Mouse (Mus musculus): ENCODE measurements at regions not wholly inside any gene's neighbourhood (a gene's known extent, or its start where the extent isn't known, plus 50 kb on each side); places are given as distances from the start of the nearest gene placed in this dataset.

GRCm38 (mm10) chr12:9174327-9174726, 144.5 kb downstream of the Ttc32 start:
- no peak for DNase-seq (ENCODE audit: low spot score)

- no peak for DNase-seq (ENCODE audit: low spot score)
Measured at GRCm38 (mm10) chr12:9176198-9176597, 146.4 kb downstream of the Ttc32 start.

GRCm38 (mm10) chr12:9178626-9179025, 148.8 kb downstream of the Ttc32 start:
- no peak for DNase-seq (ENCODE audit: low spot score)

- DNase-seq (ENCODE audit: low spot score), result no peak
Measured at GRCm38 (mm10) chr12:9180677-9181076, 150.9 kb downstream of the Ttc32 start.

GRCm38 (mm10) chr12:9191721-9192120, 161.9 kb downstream of the Ttc32 start:
- no peak for DNase-seq (ENCODE audit: low spot score)

- DNase-seq (ENCODE audit: low spot score), result no peak
Measured at GRCm38 (mm10) chr12:9199321-9199720, 169.5 kb downstream of the Ttc32 start.

- no peak for DNase-seq (ENCODE audit: low spot score)
Measured at GRCm38 (mm10) chr12:9212211-9212610, 182.4 kb downstream of the Ttc32 start.

GRCm38 (mm10) chr12:9224971-9225370, 195.2 kb downstream of the Ttc32 start:
- no peak for DNase-seq (ENCODE audit: low spot score)

GRCm38 (mm10) chr12:9227901-9228300, 198.1 kb downstream of the Ttc32 start:
- DNase-seq (ENCODE audit: low spot score), result no peak

GRCm38 (mm10) chr12:9228486-9228885, 198.7 kb downstream of the Ttc32 start:
- no peak for DNase-seq (ENCODE audit: low spot score)

- DNase-seq (ENCODE audit: low spot score), result no peak
Measured at GRCm38 (mm10) chr12:9229981-9230380, 200.2 kb downstream of the Ttc32 start.

- DNase-seq (ENCODE audit: low spot score), result no peak
Measured at GRCm38 (mm10) chr12:9230576-9230975, 200.8 kb downstream of the Ttc32 start.

- DNase-seq (ENCODE audit: low spot score), result no peak
Measured at GRCm38 (mm10) chr12:9232431-9232830, 202.6 kb downstream of the Ttc32 start.

- DNase-seq (ENCODE audit: low spot score), result no peak
Measured at GRCm38 (mm10) chr12:9235866-9236265, 206.1 kb downstream of the Ttc32 start.

- no peak for DNase-seq (ENCODE audit: low spot score)
Measured at GRCm38 (mm10) chr12:9237538-9237937, 207.7 kb downstream of the Ttc32 start.

GRCm38 (mm10) chr12:9237955-9238354, 208.2 kb downstream of the Ttc32 start:
- DNase-seq (ENCODE audit: low spot score), result no peak

- DNase-seq (ENCODE audit: low spot score), result no peak
Measured at GRCm38 (mm10) chr12:9247506-9247905, 217.7 kb downstream of the Ttc32 start.

GRCm38 (mm10) chr12:9251772-9252171, 222.0 kb downstream of the Ttc32 start:
- peak; percentile 3 for DNase-seq (ENCODE audit: low spot score)

GRCm38 (mm10) chr12:9253306-9254074, 223.7 kb downstream of the Ttc32 start:
- DNase-seq (ENCODE audit: low spot score), result no peak

- DNase-seq (ENCODE audit: low spot score), result no peak
Measured at GRCm38 (mm10) chr12:9254301-9254860, 224.6 kb downstream of the Ttc32 start.

- no peak for DNase-seq (ENCODE audit: low spot score)
Measured at GRCm38 (mm10) chr12:9255661-9256486, 226.1 kb downstream of the Ttc32 start.

- DNase-seq (ENCODE audit: low spot score), result no peak
Measured at GRCm38 (mm10) chr12:9256487-9256820, 226.7 kb downstream of the Ttc32 start.

Measured in thymus, postnatal 0 days (tissue).